Mouse (Mus musculus): Measurements from ENCODE around the gene Tmem189.
A peak's percentile ranks its signal among the peaks of the same experiment; 100 is the strongest.
"Not testable (repeated sequence)": the region's sequence is repeated elsewhere in the genome, so short reads cannot be mapped to it uniquely, and the experiment has no call there.

Gene Tmem189

GRCm38 (mm10) chr2:167617034-167617433, 72.6 kb downstream of the Tmem189 start:
- DNase-seq = no peak

GRCm38 (mm10) chr2:167613335-167613734, 76.3 kb downstream of the Tmem189 start:
- not testable (repeated sequence) for DNase-seq

GRCm38 (mm10) chr2:167612122-167612521, 77.5 kb downstream of the Tmem189 start:
- no peak for DNase-seq

- no peak for DNase-seq
Observed at GRCm38 (mm10) chr2:167611287-167611686, 78.3 kb downstream of the Tmem189 start.

GRCm38 (mm10) chr2:167606745-167607123, 82.9 kb downstream of the Tmem189 start:
- no peak for DNase-seq

- no peak for DNase-seq
Observed at GRCm38 (mm10) chr2:167605817-167606744, 83.5 kb downstream of the Tmem189 start.

GRCm38 (mm10) chr2:167605178-167605794, 84.3 kb downstream of the Tmem189 start:
- DNase-seq = peak; percentile 88 to 92

GRCm38 (mm10) chr2:167602978-167603377, 86.6 kb downstream of the Tmem189 start:
- no peak for DNase-seq

GRCm38 (mm10) chr2:167602364-167602763, 87.3 kb downstream of the Tmem189 start:
- DNase-seq = no peak

GRCm38 (mm10) chr2:167600481-167600995, 89.1 kb downstream of the Tmem189 start:
- DNase-seq = no peak

- no peak for DNase-seq
Observed at GRCm38 (mm10) chr2:167599917-167600316, 89.7 kb downstream of the Tmem189 start.

- DNase-seq = no peak
Observed at GRCm38 (mm10) chr2:167599195-167599594, 90.4 kb downstream of the Tmem189 start.

GRCm38 (mm10) chr2:167597492-167598186, 92.0 kb downstream of the Tmem189 start:
- DNase-seq = no peak

GRCm38 (mm10) chr2:167596726-167597491, 92.7 kb downstream of the Tmem189 start:
- DNase-seq = no peak

- DNase-seq = no peak
Observed at GRCm38 (mm10) chr2:167596262-167596661, 93.4 kb downstream of the Tmem189 start.

GRCm38 (mm10) chr2:167595761-167596171, 93.9 kb downstream of the Tmem189 start:
- peak in 1 of 2 experiments; percentile 33 for DNase-seq

GRCm38 (mm10) chr2:167594444-167594934, 95.1 kb downstream of the Tmem189 start:
- peak; percentile 88 to 92 for DNase-seq

- DNase-seq = no peak
Observed at GRCm38 (mm10) chr2:167593551-167594250, 95.9 kb downstream of the Tmem189 start.

All from lung, adult 18-20 months (tissue).